Mouse (Mus musculus) midbrain, postnatal 0 days (tissue): ENCODE data around the gene Hebp1. TPM values are rescaled to one million over a fixed set of nuclear protein-coding genes. Genes with fewer than 3 reads are reported as not detected.

Experiments
- ATAC-seq: fragments of 200-750 bp; cut with Nextera tagmentation; 2 replicates; pipeline ENCODE4 v1.8.0; 2017; ENCODE audit warnings: moderate number of reproducible peaks, mild to moderate bottlenecking, moderate TSS enrichment, moderate library complexity; ENCODE audit not compliant: low FRiP score
- DNase-seq: peaks from one replicate; pipeline ENCODE4 v3.0.0-alpha.2; 2015; ENCODE audit warnings: low spot score
- H3K27ac ChIP-seq: fragments of 300-500 bp; sonication (generic); 2 replicates; pipeline ENCODE4 v1.5.1; 2014; ENCODE audit warnings: low read depth, mild to moderate bottlenecking, low read length, mixed read lengths
- H3K27me3 ChIP-seq: fragments of 300-500 bp; sonication (generic); 2 replicates; pipeline ENCODE4 v1.6.1; 2014; ENCODE audit warnings: low read length, control low read depth, mixed read lengths; ENCODE audit not compliant: insufficient read depth
- H3K36me3 ChIP-seq: fragments of 300-500 bp; sonication (generic); 2 replicates; pipeline ENCODE4 v1.6.1; 2014; ENCODE audit warnings: low read length, control low read depth, mixed read lengths; ENCODE audit not compliant: insufficient read depth
- H3K4me1 ChIP-seq: fragments of 300-500 bp; sonication (generic); 2 replicates; pipeline ENCODE4 v1.6.1; 2014; ENCODE audit warnings: mild to moderate bottlenecking, control low read depth, antibody characterized with exemption, low read length, mixed read lengths; ENCODE audit not compliant: insufficient read depth
- H3K4me2 ChIP-seq: fragments of 300-500 bp; sonication (generic); 2 replicates; pipeline ENCODE4 v1.6.1; 2014; ENCODE audit warnings: low read depth, mild to moderate bottlenecking, low read length, mixed read lengths; ENCODE audit not compliant: poor library complexity, severe bottlenecking
- H3K4me3 ChIP-seq: fragments of 300-500 bp; sonication (generic); 2 replicates; pipeline ENCODE4 v1.5.1; 2014; ENCODE audit warnings: low read depth, mild to moderate bottlenecking, low read length, moderate library complexity
- H3K9ac ChIP-seq: fragments of 300-500 bp; sonication (generic); replicated peaks from 2 replicates; pipeline ENCODE4 v1.6.1; 2014; ENCODE audit warnings: mild to moderate bottlenecking, low read length, moderate library complexity, mixed read lengths; ENCODE audit not compliant: poor library complexity, severe bottlenecking
- H3K9me3 ChIP-seq: fragments of 300-500 bp; sonication (generic); 2 replicates; pipeline ENCODE4 v1.6.1; 2016; ENCODE audit warnings: low read length, control low read depth
- CTCF ChIP-seq: IDR thresholded peaks from 2 replicates; pipeline ENCODE4 v1.5.1; 2016; ENCODE audit warnings: antibody characterized with exemption, mild to moderate bottlenecking
- WGBS: fragments of 180-500 bp; shearing (Covaris S2); extraction: QIAGEN DNeasy Blood & Tissue Kit; methylation state at CpG from one replicate; pipeline ENCODE4 v1.1.7; 2014; 5-methylcytosine and 5-hydroxymethylcytosine counted together
- polyA plus RNA-seq: library from polyadenylated mRNA; unstranded; fragments of >200 nt; fragmentation: Nextera tagmentation; extraction: Ambion mirVana; gene quantifications from 2 replicates; pipeline ENCODE4 v1.2.1, GENCODE M21; 2015
- total RNA-seq: library from RNA; depleted of rRNA; stranded (reverse); fragments of >200 nt; gene quantifications from 2 replicates; pipeline ENCODE4 v1.2.3, GENCODE M21; 2014; rRNA removed

Hebp1 gene
- total and polyA plus RNA-seq, 2 experiments from 2014 or later = 8.7 to 8.9 TPM

- H3K27me3 ChIP-seq = no peaks in the 10 kb centered on the region
- no peaks in the 10 kb centered on the region for H3K4me1 ChIP-seq
- H3K36me3 ChIP-seq = no peaks in the 10 kb centered on the region
- DNase-seq (peak; percentile 92), ATAC-seq (peak; percentile 81)
- H3K9ac ChIP-seq = no peak overlapping the region
- peak overlapping the region; percentile 32; the same call in 1 of the 2 replicates for H3K4me2 ChIP-seq
- TF ChIP-seq CTCF = peak; percentile 96
- H3K4me3 ChIP-seq = peak overlapping the region; percentile 5; the same call in 1 of the 2 replicates
- H3K27ac ChIP-seq = no peak overlapping the region
- H3K9me3 ChIP-seq = no peaks in the 10 kb centered on the region
- WGBS = 18% methylated on average over 19 of the region's 19 CpGs
These were observed 109.9 kb downstream of the Hebp1 start for GRCm38 (mm10) chr6:135087721-135088451.

Other genes with a start within 250 kb of the Hebp1 start
- gene Apold1, start 216.3 kb downstream of the Hebp1 start, total RNA-seq = 5.8 and 6.1 TPM in 2 replicates
- gene Apold1, start 216.3 kb downstream of the Hebp1 start, polyA plus RNA-seq = 4.3 and 5.1 TPM in 2 replicates
- 27.5 and 43.5 TPM in 2 replicates for gene Ddx47, start 186.4 kb downstream of the Hebp1 start, total RNA-seq
- 58.1 and 58.4 TPM in 2 replicates for gene Ddx47, start 186.4 kb downstream of the Hebp1 start, polyA plus RNA-seq
- not detected in 2 replicates for gene Gprc5a, start 132.4 kb downstream of the Hebp1 start, total RNA-seq
- 0.21 and 0.49 TPM in 2 replicates for gene Gprc5a, start 132.4 kb downstream of the Hebp1 start, polyA plus RNA-seq
- gene Gprc5d, start 79.7 kb downstream of the Hebp1 start, total RNA-seq = not detected in 2 replicates
- gene Gprc5d, start 79.7 kb downstream of the Hebp1 start, polyA plus RNA-seq = 0.27 TPM in 1 of 2 replicates, not detected in the other
- gene Fam234b, start within 50 bp of the Hebp1 start, total RNA-seq = 90.5 and 106 TPM in 2 replicates
- 114 and 119 TPM in 2 replicates for gene Fam234b, start within 50 bp of the Hebp1 start, polyA plus RNA-seq
- gene Gsg1, start 56.3 kb upstream of the Hebp1 start, total RNA-seq = 0.99 and 2.6 TPM in 2 replicates
- gene Gsg1, start 56.3 kb upstream of the Hebp1 start, polyA plus RNA-seq = 0.17 and 0.37 TPM in 2 replicates
- gene Pbp2, start 112.4 kb upstream of the Hebp1 start, total RNA-seq = not detected in 2 replicates
- gene Pbp2, start 112.4 kb upstream of the Hebp1 start, polyA plus RNA-seq = not detected in 2 replicates
- gene Emp1, start 164.5 kb upstream of the Hebp1 start, total RNA-seq = 26.9 and 42.1 TPM in 2 replicates
- gene Emp1, start 164.5 kb upstream of the Hebp1 start, polyA plus RNA-seq = 5.6 and 5.7 TPM in 2 replicates